Mouse (Mus musculus): ENCODE measurements at regions not wholly inside any gene's neighbourhood (a gene's known extent, or its start where the extent isn't known, plus 50 kb on each side); places are given as distances from the start of the nearest gene placed in this dataset.

GRCm38 (mm10) chr13:101506696-101507095 is 261.3 kb downstream of the Pik3r1 start:
- DNase-seq (ENCODE audit: extremely low spot score): no peak

DNA sequence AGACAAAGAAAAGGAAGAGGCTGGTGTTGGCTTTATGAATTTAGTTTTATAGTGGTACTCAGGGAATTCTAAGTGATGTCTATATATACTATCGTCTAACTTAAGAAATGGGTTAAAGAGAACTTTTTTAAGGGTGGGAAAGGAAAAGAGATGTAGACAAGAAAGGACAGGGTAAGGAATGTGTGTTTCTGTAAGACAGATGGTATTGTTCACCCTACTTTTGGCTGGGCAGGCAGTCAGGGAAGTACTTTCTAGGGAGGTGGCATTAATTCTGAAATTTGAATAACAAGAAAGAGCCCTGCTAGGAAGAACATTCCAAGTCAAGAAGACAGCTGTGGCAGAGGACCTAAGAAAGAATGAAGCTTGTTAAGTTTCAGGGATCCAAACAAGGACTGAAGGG is 263.0 kb downstream of the Pik3r1 start:
- no peak for DNase-seq (ENCODE audit: extremely low spot score)

DNA sequence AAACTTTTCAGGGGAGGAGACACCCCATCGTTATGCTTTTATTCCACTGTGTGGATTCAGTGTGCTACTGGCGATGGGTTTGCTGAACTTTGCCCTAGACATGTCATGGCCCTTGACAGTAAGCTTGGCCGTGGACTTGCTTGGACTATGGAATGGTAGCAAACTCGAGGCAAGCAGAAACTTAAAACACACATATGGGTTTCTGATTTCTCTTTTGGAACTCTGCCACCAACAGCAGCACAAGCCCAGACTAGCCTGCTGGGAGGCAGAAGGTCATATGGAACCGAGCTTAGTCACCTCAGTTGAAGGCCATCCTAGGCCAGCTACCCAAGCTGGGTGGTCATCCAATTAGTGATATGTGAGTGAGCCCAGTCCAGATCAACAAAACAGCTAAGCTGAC is 263.8 kb downstream of the Pik3r1 start:
- no peak for DNase-seq (ENCODE audit: extremely low spot score)

DNA sequence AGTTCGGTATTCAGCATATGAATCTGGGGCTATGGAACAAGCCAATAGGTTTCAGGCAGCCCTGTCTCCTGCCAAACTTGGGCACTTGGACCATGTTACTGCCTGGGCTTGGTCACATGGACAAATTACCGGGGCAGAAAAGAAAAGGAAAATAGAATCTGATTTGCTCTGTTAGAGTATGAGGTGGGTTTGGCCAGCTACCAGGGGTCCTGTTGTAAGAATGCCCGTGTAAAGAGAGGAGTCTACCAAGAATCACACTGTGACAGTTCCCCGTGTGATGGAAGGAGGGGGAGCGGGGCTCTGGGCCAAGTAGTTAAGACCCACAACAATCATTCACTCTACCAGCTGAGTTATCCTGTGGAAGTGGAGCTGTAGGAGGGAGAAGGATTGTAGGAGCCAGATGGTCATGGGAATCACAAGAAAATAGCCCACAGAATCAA is 266.2 kb downstream of the Pik3r1 start:
- no peak for DNase-seq (ENCODE audit: extremely low spot score)

- DNase-seq (ENCODE audit: extremely low spot score): no peak
These were observed 267.0 kb downstream of the Pik3r1 start for GRCm38 (mm10) chr13:101501061-101501460.

DNA sequence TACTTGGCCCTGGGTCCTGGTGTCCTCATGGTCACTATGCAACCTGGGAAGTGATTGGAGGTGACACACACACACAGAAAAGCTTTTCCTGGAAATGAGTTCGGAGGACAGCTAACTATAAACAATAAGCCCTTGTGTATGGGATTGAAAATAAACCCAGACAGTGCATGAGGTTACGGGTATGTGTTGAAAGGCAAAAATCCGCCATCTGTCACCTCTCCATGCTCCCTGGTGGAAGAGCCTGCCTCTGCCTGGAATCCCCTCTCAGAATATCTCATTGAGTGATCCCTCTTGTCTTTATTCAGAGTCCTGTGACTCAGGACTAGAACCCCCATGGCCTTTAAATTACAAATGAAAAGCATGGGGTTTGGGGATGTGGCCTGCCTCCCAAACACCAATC is 276.2 kb downstream of the Pik3r1 start:
- DNase-seq (ENCODE audit: extremely low spot score): no peak

- DNase-seq (ENCODE audit: extremely low spot score): no peak
These were observed 277.1 kb downstream of the Pik3r1 start for GRCm38 (mm10) chr13:101490961-101491360.

DNA sequence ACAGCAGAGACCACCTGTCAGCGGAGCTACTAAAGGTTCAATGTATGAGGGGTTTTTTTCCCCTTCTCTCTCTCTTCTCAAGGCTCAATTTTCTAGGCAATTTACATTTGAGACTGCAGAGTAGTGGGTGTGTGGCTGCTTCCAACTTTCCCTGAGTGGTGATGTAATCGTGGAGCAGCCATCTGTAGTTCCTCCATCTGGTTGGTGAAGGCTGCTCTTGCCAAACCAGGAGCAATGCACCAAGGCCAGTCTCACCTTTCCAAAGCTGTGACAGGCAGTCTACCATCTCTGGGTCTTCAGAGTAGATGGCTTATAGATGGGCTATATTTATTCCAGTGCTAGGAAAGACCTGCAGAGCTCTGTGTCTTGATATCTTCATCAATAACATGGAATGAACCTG is 280.4 kb downstream of the Pik3r1 start:
- DNase-seq (ENCODE audit: extremely low spot score): no peak

- DNase-seq (ENCODE audit: extremely low spot score): no peak
These were observed 282.2 kb downstream of the Pik3r1 start for GRCm38 (mm10) chr13:101485823-101486222.

DNA sequence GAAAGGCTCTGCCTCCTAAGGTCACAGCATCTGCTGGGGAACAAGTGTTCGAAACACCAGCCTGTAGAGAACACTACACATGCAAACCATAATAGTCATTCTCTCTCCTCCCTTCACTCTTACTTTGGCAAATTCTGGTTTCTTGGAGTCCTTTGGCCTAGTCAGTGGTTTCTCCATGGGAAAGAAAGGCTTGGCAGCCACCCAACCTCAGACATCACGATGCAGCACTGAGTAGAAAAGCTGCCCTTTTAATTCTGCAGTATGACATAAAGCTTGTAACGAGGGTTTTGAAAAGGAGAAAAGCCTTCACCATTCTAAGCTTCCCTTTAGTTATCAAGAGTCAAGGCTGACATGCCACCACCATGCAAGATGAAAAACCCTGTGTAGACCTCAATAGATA is 284.2 kb downstream of the Pik3r1 start:
- no peak for DNase-seq (ENCODE audit: extremely low spot score)

DNA sequence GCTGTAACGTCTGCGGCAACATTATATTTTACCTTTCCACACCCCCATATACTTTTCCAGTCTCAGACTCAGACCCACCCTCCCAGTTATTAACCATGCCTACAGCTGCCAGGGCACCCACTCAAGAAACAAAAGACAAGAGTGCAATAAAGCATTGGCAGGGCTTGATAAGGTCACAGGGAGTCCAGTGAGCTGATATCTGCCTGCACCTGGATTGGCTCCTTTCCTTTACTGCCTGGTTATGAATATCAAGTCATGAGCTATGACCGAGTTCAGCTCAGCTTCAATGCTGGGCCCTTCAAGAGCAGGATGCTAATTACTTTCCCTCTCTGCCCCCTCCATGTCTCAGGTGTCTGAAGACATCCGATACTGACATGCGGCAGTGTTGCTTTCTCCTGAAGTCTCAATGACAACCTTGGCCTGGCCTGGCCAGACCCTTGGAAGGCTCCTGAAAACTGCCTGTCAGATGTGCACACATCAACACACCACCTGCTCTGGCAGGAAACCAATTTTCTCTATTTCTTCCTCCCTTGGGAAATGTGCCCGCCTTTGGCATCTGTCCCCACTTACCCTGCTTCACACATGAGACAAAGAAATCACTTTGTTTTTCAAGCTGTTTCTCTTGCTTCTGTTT is 286.3 kb downstream of the Pik3r1 start:
- DNase-seq (ENCODE audit: extremely low spot score): no peak

GRCm38 (mm10) chr13:101479297-101479652 is 288.7 kb downstream of the Pik3r1 start:
- DNase-seq (ENCODE audit: extremely low spot score): no peak

DNA sequence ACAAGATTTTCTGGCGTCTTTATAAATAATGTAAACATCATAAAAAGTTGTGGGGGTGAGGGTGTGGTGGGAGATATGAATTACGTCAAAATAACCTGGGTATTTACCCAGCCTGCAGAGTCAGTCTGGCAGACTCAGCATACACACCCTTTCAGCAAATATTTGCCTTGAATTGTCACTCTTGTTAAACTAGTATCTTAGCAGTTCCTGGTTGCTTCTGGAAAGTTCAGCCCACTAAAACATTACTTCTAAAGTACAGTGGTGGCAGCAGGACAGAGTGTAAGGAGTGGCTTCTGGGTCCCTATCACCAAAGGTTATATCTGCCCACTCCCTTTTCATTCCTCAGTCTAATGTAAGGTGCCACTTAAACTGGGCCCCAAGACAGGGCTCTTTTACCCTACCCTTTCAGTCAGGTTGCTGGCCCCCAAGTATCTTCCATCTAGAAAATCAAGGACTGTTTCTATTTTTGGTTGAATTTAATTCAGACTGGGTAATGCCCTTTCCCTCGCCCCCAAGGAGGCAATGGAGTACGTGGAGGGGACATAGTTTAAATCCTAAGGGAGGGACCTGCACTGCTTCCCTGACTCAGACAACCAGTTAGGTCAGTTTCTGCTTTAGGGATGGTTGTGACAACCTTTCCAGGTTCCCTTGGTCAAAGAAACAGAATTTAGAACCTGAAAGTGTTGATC is 289.3 kb downstream of the Pik3r1 start:
- DNase-seq (ENCODE audit: extremely low spot score): no peak

DNA sequence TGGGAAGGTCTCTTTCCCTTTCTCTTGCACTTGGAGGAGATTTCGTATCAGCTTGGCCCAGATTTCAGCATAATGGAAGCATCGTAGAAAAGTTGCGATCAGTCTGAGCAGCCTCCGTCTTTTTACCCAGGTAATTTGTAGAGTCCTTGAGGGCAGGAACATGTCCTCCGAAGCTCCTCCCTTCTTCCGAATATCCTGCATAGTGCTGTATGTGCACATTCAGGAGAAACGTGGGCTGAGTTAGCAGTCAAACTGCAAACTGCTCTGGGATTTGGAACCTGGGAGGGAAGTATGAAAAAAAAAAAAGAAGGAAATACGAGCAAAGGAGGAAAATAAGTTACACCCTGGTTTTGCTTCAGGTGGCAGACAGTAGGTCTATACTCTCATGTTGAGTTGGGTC is 294.7 kb downstream of the Pik3r1 start:
- no peak for DNase-seq (ENCODE audit: extremely low spot score)

DNA sequence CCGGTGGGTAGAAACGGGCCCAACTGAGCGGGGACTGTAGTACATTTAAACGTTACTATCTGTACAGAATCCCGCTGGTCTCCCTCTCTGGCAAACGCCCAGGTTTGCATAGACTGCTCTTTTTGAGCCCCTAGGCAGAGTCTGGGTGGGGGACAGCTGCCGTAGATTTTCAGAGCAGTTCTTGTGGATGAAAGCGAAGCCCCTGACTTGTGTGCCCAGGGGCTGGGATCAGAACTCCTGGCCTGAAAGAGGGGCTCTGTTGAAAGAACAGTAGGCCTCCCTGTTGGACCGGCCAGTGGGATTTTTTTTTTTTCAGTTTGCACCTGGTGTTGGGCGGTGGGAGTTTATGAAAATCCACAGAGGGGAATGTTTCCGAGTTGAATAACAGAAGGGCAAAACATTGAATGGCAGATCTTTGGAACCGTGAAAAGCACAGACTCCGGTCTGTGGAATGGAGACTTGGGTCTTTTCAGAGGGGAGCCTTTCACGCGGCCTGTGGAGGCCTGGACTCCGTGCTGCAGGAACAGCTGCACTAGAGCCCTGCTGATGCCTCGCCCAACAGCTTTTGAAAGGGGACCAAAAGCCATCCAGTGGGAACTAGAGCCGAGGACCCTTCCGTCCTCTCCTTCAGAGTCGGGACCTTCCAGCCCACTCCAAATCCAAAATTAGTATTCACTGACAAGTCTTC is 297.3 kb downstream of the Pik3r1 start:
- no peak for DNase-seq (ENCODE audit: extremely low spot score)

DNA sequence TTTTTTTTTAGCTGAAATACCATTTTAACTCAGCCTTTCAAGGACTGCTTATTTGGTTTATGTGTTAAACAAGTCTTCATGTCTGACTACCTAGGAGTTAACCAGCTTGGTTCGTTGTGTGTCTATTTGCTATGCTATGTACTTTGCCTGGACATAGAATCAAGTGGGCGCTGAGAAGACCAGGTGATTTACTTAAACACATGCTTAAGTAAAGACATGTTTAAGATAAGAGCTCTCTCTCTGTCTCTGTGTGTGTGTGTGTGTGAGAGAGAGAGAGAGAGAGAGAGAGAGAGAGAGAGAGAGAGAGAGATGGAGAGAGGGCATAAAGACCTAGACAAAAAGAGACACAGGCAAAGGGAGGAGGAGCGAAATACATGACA is 302.3 kb downstream of the Pik3r1 start:
- no peak for DNase-seq (ENCODE audit: extremely low spot score)

DNA sequence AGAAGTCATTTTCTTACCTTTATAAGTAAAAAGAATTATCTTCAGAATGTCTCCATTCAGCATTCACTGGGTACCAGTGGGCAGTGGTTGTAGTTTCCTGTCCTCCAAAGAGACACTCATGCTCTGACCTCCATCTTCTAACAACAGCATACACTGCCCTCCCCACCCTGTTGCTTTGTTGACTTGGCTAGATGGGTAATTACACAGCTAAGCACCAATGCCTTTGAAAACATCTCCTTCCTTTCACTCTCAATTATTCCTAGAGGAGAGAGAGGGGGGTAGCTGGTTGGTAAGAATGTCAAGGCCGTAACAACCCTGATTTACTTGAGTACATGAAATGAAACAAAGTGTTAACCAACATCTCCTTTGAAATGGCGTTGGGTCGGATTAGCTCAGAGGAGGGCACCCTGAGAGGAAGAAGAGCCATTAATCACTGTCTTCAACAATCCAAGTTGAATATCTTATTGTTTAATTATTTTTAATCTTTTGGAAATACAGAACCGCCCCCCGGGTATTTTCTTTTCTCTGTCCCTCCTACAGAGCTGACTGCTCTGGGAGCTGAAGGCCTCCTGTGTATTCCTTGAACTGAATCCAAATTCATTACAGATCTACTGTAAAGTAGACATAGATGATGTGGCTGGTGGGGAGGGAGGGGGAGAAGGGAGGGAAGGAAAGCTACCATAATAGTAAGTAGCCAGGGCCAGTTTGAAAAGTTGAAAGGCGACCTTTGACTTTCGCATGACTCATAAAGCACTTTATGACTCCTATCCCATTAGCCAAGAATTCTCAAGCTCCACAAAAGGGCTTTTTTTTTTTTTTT is 302.9 kb downstream of the Pik3r1 start:
- DNase-seq (ENCODE audit: extremely low spot score): no peak

- DNase-seq (ENCODE audit: extremely low spot score): no peak
These were observed 311.1 kb downstream of the Pik3r1 start for GRCm38 (mm10) chr13:101456926-101457325.

DNA sequence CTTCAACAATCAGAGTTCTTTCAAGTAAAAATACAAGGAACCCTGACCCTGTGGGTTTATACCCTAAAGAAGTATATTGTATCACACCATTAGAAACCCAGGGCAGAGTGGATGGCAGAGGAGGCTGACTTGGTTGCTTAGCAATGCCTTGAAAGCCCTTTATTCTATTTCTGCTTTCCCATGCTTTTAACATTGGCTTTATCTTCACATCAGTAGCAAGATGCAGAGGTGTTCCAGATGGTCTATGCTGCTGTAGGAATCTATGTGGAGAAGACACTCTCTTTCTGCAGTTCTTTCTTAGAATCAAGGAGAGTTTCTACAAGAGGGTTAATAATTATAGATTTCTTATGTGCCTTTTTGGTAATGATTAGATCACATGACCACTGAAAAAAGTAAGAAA is 313.7 kb downstream of the Pik3r1 start:
- no peak for DNase-seq (ENCODE audit: extremely low spot score)

GRCm38 (mm10) chr13:101450501-101450900 is 317.5 kb downstream of the Pik3r1 start:
- DNase-seq (ENCODE audit: extremely low spot score): no peak

- no peak for DNase-seq (ENCODE audit: extremely low spot score)
These were observed 328.5 kb downstream of the Pik3r1 start for GRCm38 (mm10) chr13:101439517-101439916.

DNA sequence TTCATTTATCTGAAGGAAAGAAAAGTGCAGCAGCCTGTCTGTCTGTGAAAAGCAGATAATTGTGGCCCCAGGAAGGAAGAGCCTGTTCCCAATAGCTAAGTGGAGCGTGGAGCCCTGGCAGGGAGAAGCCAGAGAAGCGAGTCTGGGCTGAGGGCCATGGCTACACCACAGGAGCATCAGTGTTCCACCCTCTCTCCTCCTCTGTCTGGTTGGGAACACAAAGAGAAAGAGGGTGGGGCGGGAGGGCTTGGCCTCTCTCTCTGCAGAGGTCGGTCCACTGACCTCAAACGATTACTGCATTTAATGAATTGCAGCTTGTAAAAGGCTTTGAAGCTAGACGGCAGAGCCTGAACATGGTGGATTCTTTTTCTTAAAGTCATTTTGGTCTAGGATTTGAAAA is 329.0 kb downstream of the Pik3r1 start:
- peak; percentile 23 for DNase-seq (ENCODE audit: extremely low spot score)
